Mouse (Mus musculus) CH12.LX (cell line): ENCODE data around the gene Smim1.

Experiments
- CTCF ChIP-seq, 2 experiments: IDR thresholded peaks in 1 of 2; conservative IDR thresholded peaks in 1 of 2; 2 replicates each; pipeline ENCODE4 v1.5.1; 2011 to 2012; ENCODE audit warnings: low read depth in 2 of 2, low read length in 2 of 2, improper control_type of control experiment in 1 of 2, inconsistent platforms in 1 of 2, mild to moderate bottlenecking in 1 of 2, moderate library complexity in 1 of 2
- EP300 ChIP-seq: IDR thresholded peaks from 2 replicates; pipeline ENCODE4 v1.6.1; 2011; ENCODE audit warnings: low read length, improper control_type of control experiment
- MAFK ChIP-seq: IDR thresholded peaks from 2 replicates; pipeline ENCODE4 v1.6.1; 2011; ENCODE audit warnings: low read length, improper control_type of control experiment; ENCODE audit not compliant: insufficient replicate concordance
- MEF2A ChIP-seq: IDR thresholded peaks from 2 replicates; pipeline ENCODE4 v1.6.1; 2014; ENCODE audit warnings: low read depth, mild to moderate bottlenecking, inconsistent platforms, low read length, improper control_type of control experiment, borderline replicate concordance
- MYC ChIP-seq: IDR thresholded peaks from 2 replicates; pipeline ENCODE4 v1.6.1; 2011; ENCODE audit warnings: low read depth, mild to moderate bottlenecking, improper control_type of control experiment, low read length
- POLR2A ChIP-seq: IDR thresholded peaks from 2 replicates; pipeline ENCODE4 v1.6.1; 2011; ENCODE audit warnings: low read depth, mild to moderate bottlenecking, improper control_type of control experiment, low read length
- ZC3H11A ChIP-seq: IDR thresholded peaks from 2 replicates; pipeline ENCODE4 v1.6.1; 2012; ENCODE audit warnings: low read depth, mild to moderate bottlenecking, inconsistent platforms, low read length, improper control_type of control experiment
- ZKSCAN1 ChIP-seq: IDR thresholded peaks from 2 replicates; pipeline ENCODE4 v1.6.1; 2012; ENCODE audit warnings: low read depth, inconsistent platforms, low read length, improper control_type of control experiment, borderline replicate concordance

GRCm38 (mm10) chr4:154037123-154037522 lies 11.1 kb upstream of the Smim1 start:
- TF ChIP-seq MYC: no peak
- TF ChIP-seq POLR2A: no peak
- no peak for TF ChIP-seq ZKSCAN1
- TF ChIP-seq EP300: no peak
- TF ChIP-seq CTCF (conservative IDR thresholded peaks at IDR 0.05 in 1 of 2, IDR thresholded peaks at IDR 0.05 in 1 of 2; ENCODE audit: low read depth in 2 of 2, low read length in 2 of 2): no peak
- TF ChIP-seq MEF2A: no peak
- TF ChIP-seq ZC3H11A: no peak
- no peak for TF ChIP-seq MAFK
